Mouse (Mus musculus): Measurements from ENCODE around the gene Cfap57. TPM values are rescaled to one million over a fixed set of nuclear protein-coding genes. Genes with fewer than 3 reads are reported as not detected.

Cfap57 gene
- polyA plus RNA-seq, 1 experiment: 2.5 TPM

- Histone ChIP-seq H3K4me3 (replicated peaks; ENCODE audit: extremely low read depth, low read depth, low read length) (no peak overlapping the region), H3K4me1 (ENCODE audit: control insufficient read depth, insufficient read depth, low read length) (no peaks in the 10 kb centered on the region)
- 46% methylated on average over 3 of the region's 3 CpGs for WGBS
- DNase-seq: no peak
- TF ChIP-seq POLR2A (IDR thresholded peaks at IDR 0.05; ENCODE audit: borderline replicate concordance, extremely low read depth, low read depth, low read length): no peak
- TF ChIP-seq CTCF (IDR thresholded peaks at IDR 0.05; ENCODE audit: insufficient read depth, low read length): no peak
Measured at GRCm38 (mm10) chr4:118609836-118610235, 10.7 kb downstream of the Cfap57 start.

GRCm38 (mm10) chr4:118604065-118604464, 16.5 kb downstream of the Cfap57 start:
- H3K4me3 ChIP-seq (replicated peaks; ENCODE audit: extremely low read depth, low read depth, low read length): no peak overlapping the region
- no peak for TF ChIP-seq POLR2A (IDR thresholded peaks at IDR 0.05; ENCODE audit: borderline replicate concordance, extremely low read depth, low read depth, low read length)
- no peak for TF ChIP-seq CTCF (IDR thresholded peaks at IDR 0.05; ENCODE audit: insufficient read depth, low read length)
- DNase-seq: no peak
- 27% methylated on average over 4 of the region's 4 CpGs for WGBS
- H3K4me1 ChIP-seq (ENCODE audit: control insufficient read depth, insufficient read depth, low read length): no peaks in the 10 kb centered on the region

- DNase-seq: no peak
- Histone ChIP-seq H3K4me1 (ENCODE audit: control insufficient read depth, insufficient read depth, low read length) (no peaks in the 10 kb centered on the region), H3K4me3 (replicated peaks; ENCODE audit: extremely low read depth, low read depth, low read length) (no peak overlapping the region)
- TF ChIP-seq POLR2A (IDR thresholded peaks at IDR 0.05; ENCODE audit: borderline replicate concordance, extremely low read depth, low read depth, low read length): no peak
- no peak for TF ChIP-seq CTCF (IDR thresholded peaks at IDR 0.05; ENCODE audit: insufficient read depth, low read length)
- WGBS: 14% methylated on average over 7 of the region's 7 CpGs
Measured at GRCm38 (mm10) chr4:118589733-118590130, 30.8 kb downstream of the Cfap57 start.

- TF ChIP-seq CTCF (IDR thresholded peaks at IDR 0.05; ENCODE audit: insufficient read depth, low read length): no peak
- TF ChIP-seq POLR2A (IDR thresholded peaks at IDR 0.05; ENCODE audit: borderline replicate concordance, extremely low read depth, low read depth, low read length): no peak
- no peak for DNase-seq
- no peaks in the 10 kb centered on the region for H3K4me1 ChIP-seq (ENCODE audit: control insufficient read depth, insufficient read depth, low read length)
- 67% methylated on average over 12 of the region's 12 CpGs for WGBS
- H3K4me3 ChIP-seq (replicated peaks; ENCODE audit: extremely low read depth, low read depth, low read length): no peak overlapping the region
Measured at GRCm38 (mm10) chr4:118589053-118589732, 31.4 kb downstream of the Cfap57 start.

GRCm38 (mm10) chr4:118582629-118583028, 37.9 kb downstream of the Cfap57 start:
- TF ChIP-seq POLR2A (IDR thresholded peaks at IDR 0.05; ENCODE audit: borderline replicate concordance, extremely low read depth, low read depth, low read length) (no peak), CTCF (IDR thresholded peaks at IDR 0.05; ENCODE audit: insufficient read depth, low read length) (peak; percentile 12; the same call in 1 of the 2 replicates)
- Histone ChIP-seq H3K4me3 (replicated peaks; ENCODE audit: extremely low read depth, low read depth, low read length) (no peak overlapping the region), H3K4me1 (ENCODE audit: control insufficient read depth, insufficient read depth, low read length) (no peaks in the 10 kb centered on the region)
- DNase-seq: no peak
- 92% methylated on average over 8 of the region's 8 CpGs for WGBS

GRCm38 (mm10) chr4:118581508-118581907, 39.1 kb downstream of the Cfap57 start:
- no peak for DNase-seq
- TF ChIP-seq CTCF (IDR thresholded peaks at IDR 0.05; ENCODE audit: insufficient read depth, low read length) (no peak), POLR2A (IDR thresholded peaks at IDR 0.05; ENCODE audit: borderline replicate concordance, extremely low read depth, low read depth, low read length) (no peak)
- Histone ChIP-seq H3K4me3 (replicated peaks; ENCODE audit: extremely low read depth, low read depth, low read length) (no peak overlapping the region), H3K4me1 (ENCODE audit: control insufficient read depth, insufficient read depth, low read length) (no peaks in the 10 kb centered on the region)
- 53% methylated on average over 11 of the region's 11 CpGs for WGBS

GRCm38 (mm10) chr4:118579313-118579712, 41.3 kb downstream of the Cfap57 start:
- TF ChIP-seq POLR2A (IDR thresholded peaks at IDR 0.05; ENCODE audit: borderline replicate concordance, extremely low read depth, low read depth, low read length) (no peak), CTCF (IDR thresholded peaks at IDR 0.05; ENCODE audit: insufficient read depth, low read length) (peak; percentile 25; the same call in 1 of the 2 replicates)
- H3K4me3 ChIP-seq (replicated peaks; ENCODE audit: extremely low read depth, low read depth, low read length): no peak overlapping the region
- peak; percentile 44 for DNase-seq
- 47% methylated on average over 13 of the region's 13 CpGs for WGBS
- no peaks in the 10 kb centered on the region for H3K4me1 ChIP-seq (ENCODE audit: control insufficient read depth, insufficient read depth, low read length)

- DNase-seq: peak; percentile 77
- Histone ChIP-seq H3K4me3 (replicated peaks; ENCODE audit: extremely low read depth, low read depth, low read length) (no peak overlapping the region), H3K4me1 (ENCODE audit: control insufficient read depth, insufficient read depth, low read length) (no peaks in the 10 kb centered on the region)
- WGBS: 5% methylated on average over 6 of the region's 6 CpGs
- TF ChIP-seq CTCF (IDR thresholded peaks at IDR 0.05; ENCODE audit: insufficient read depth, low read length): peak; percentile 85
- TF ChIP-seq POLR2A (IDR thresholded peaks at IDR 0.05; ENCODE audit: borderline replicate concordance, extremely low read depth, low read depth, low read length): no peak
Measured at GRCm38 (mm10) chr4:118576097-118576496, 44.5 kb downstream of the Cfap57 start.

- H3K4me1 ChIP-seq (ENCODE audit: control insufficient read depth, insufficient read depth, low read length): no peaks in the 10 kb centered on the region
- H3K4me3 ChIP-seq (replicated peaks; ENCODE audit: extremely low read depth, low read depth, low read length): no peak overlapping the region
- DNase-seq: no peak
- 73% methylated on average over 14 of the region's 15 CpGs for WGBS
- TF ChIP-seq CTCF (IDR thresholded peaks at IDR 0.05; ENCODE audit: insufficient read depth, low read length): no peak
- no peak for TF ChIP-seq POLR2A (IDR thresholded peaks at IDR 0.05; ENCODE audit: borderline replicate concordance, extremely low read depth, low read depth, low read length)
Measured at GRCm38 (mm10) chr4:118571441-118571840, 49.1 kb downstream of the Cfap57 start.

- no peak overlapping the region for H3K4me3 ChIP-seq (replicated peaks; ENCODE audit: extremely low read depth, low read depth, low read length)
- H3K4me1 ChIP-seq (ENCODE audit: control insufficient read depth, insufficient read depth, low read length): no peaks in the 10 kb centered on the region
- 69% methylated on average over 23 of the region's 23 CpGs for WGBS
- TF ChIP-seq POLR2A (IDR thresholded peaks at IDR 0.05; ENCODE audit: borderline replicate concordance, extremely low read depth, low read depth, low read length): no peak
- no peak for TF ChIP-seq CTCF (IDR thresholded peaks at IDR 0.05; ENCODE audit: insufficient read depth, low read length)
- DNase-seq: no peak
Measured at GRCm38 (mm10) chr4:118569320-118569719, 51.3 kb downstream of the Cfap57 start.

Data from lung, adult 2 months (tissue).